Mouse (Mus musculus) kidney, adult 18-20 months (tissue): ENCODE data around the gene Mob1b.

Source experiments
- DNase-seq: peaks from one replicate; pipeline ENCODE4 v3.0.0; 2021

Mob1b gene

GRCm38 (mm10) chr5:88790675-88791074 is 70.0 kb downstream of the Mob1b start:
- no peak for DNase-seq

- peak; percentile 42 for DNase-seq
These were observed 70.9 kb downstream of the Mob1b start for GRCm38 (mm10) chr5:88791256-88792245.

- no peak for DNase-seq
These were observed 73.0 kb downstream of the Mob1b start for GRCm38 (mm10) chr5:88793676-88794075.

- DNase-seq, result no peak
These were observed 75.4 kb downstream of the Mob1b start for GRCm38 (mm10) chr5:88795910-88796584.

GRCm38 (mm10) chr5:88796588-88796987 is 75.9 kb downstream of the Mob1b start:
- peak; percentile 47 for DNase-seq

GRCm38 (mm10) chr5:88797121-88797520 is 76.5 kb downstream of the Mob1b start:
- no peak for DNase-seq

- no peak for DNase-seq
These were observed 85.0 kb downstream of the Mob1b start for GRCm38 (mm10) chr5:88805616-88806015.

GRCm38 (mm10) chr5:88806278-88806677 is 85.6 kb downstream of the Mob1b start:
- no peak for DNase-seq

GRCm38 (mm10) chr5:88807342-88807741 is 86.7 kb downstream of the Mob1b start:
- DNase-seq, result no peak

- DNase-seq, result no peak
These were observed 92.5 kb downstream of the Mob1b start for GRCm38 (mm10) chr5:88813188-88813587.
